Mouse (Mus musculus) adrenal gland, postnatal 25 days (tissue): Measurements from ENCODE around the gene Galnt6. TPM values are rescaled to one million over a fixed set of nuclear protein-coding genes. Genes with fewer than 3 reads are reported as not detected.

Source experiments
- DNase-seq: peaks from one replicate; pipeline ENCODE4 v3.0.0; 2021; ENCODE audit warnings: mixed read lengths
- total RNA-seq: library from RNA; stranded (reverse); gene quantifications from 2 replicates; pipeline ENCODE4 v1.2.3, GENCODE M21; 2021

Gene Galnt6
- total RNA-seq, 1 experiment from 2014 or later: 6.3 TPM

- no peak for DNase-seq
Observed at GRCm38 (mm10) chr15:100722026-100722425, 7.2 kb downstream of the Galnt6 start.

DNA sequence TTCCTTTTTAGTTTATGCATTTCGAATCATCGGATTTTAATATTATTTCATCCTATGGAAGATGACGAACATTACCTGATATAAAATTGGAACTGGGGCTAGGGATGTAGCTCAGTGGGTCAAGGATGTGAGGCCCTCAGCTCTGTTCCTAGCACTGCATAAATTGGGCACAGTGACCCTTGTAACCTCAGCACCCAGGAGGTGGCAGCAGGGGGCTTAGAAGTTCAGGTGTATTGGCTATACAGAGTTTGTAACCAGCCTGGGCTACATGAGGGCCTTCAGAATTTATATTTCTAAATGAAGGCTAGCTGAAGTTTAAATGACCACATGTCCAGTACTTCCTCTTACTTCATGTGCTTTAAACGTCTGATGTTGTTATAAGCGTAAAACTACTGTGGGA lies 7.7 kb downstream of the Galnt6 start:
- DNase-seq: no peak

DNA sequence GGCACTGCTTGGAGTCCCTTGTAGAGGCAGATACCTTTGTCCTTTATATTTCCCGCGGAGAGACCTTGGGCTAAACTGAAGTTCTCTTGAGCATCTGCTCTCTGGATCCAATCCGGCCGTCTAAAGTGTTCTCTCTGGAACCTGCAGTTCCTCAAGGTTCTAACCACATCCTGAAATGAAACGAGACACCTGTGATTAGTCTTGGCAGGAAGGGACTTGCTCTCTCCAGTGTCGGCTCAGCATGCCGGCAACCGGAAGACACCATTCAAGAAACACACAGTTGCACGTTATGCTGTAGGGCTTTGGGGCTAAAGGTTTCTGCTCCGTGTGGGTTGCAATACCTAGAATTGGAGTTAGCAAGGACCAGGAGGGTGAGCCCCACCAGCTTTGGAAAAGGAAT lies 9.1 kb downstream of the Galnt6 start:
- DNase-seq: no peak

DNA sequence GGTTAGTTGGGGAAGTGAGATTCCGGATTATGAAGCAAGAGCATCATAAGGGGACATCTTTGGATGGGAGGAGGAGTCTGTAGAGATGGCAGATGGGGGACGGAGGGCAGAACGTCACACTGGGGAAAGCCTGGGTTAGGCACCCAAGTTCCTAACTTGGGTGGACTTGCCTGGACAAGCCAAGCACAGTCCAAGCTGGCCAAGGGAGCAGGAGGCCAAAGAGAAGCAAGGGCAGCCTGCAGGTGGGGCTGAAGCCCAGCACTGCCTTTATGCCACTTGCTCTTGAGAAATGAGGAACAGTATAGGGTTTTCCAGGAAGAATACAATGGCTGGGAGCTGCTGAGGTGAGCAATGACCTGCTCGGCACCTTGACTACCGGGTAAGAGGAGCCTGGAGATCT lies 10.0 kb downstream of the Galnt6 start:
- no peak for DNase-seq

- DNase-seq: no peak
Observed at GRCm38 (mm10) chr15:100718572-100718971, 10.6 kb downstream of the Galnt6 start.

DNA sequence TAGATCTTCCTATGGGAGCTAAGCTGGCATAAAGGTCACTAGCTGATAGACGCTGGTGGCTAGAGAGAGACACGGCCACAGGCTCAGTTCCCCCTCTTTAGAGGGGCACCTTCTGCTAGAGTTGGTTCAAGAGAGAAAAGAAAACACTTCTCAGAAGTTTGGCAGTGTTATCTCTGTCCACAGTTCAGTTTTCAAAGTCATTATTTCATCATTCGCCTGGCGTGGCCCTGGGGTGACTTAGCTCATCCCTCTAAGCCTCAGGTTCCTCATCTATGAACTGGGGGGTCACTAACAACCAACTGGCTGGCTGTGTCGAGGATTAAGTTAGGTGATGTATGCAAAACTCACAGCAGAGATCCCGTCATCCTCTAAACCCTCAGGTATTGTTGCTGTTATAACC lies 11.2 kb downstream of the Galnt6 start:
- no peak for DNase-seq

- DNase-seq: no peak
Observed at GRCm38 (mm10) chr15:100715399-100715993, 13.7 kb downstream of the Galnt6 start.

- DNase-seq: no peak
Observed at GRCm38 (mm10) chr15:100714470-100714869, 14.7 kb downstream of the Galnt6 start.

- no peak for DNase-seq
Observed at GRCm38 (mm10) chr15:100710838-100711237, 18.3 kb downstream of the Galnt6 start.

DNA sequence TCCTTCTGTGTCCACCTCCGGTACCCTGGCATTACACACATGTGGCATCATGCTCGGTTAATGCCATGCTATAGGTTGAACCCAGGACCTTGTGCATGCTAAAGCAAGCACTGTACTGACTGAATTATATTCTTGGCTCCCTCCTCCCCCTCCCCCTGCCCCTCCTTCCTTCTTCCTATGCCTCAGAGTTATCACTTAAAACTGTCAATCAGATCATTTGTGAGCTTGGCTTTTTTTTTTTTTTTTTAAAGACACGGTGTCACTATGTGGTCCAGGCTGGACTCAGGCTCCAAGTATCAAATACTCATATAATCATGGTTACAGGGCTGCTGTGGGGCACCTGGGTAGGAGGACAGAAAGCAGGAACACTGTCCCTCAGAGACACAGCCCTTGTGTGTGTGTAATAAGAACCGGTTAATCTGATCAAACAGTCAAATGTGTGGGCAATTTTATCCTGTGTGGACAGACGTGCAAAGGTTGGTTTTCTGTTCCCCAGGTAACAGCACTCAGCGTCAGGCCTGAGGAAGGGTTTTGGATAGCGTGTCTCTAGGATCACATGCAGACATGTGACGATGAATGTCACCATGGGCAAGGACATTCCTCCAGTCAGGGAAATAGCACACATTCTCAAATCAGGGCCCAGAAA lies 20.6 kb downstream of the Galnt6 start:
- no peak for DNase-seq

DNA sequence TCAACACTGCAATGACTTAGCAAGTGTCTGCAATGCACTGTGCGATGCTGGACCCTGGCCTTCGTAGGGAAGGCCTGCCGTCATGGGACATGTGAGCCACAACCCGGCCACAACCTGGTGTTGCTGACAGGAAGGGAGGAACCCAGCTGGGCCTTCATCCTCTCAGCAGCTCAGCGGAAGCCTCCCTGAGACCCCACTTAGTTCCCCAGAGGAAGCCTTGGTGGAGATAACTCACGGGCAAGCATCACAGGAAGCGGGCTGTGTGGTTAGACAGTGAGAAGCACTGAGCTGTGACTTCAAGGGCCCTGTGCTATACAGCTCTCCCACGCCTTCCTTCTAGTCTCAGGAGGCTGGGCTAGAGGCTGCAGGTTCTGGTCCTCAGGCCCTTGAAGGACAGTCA lies 22.9 kb downstream of the Galnt6 start:
- no peak for DNase-seq

GRCm38 (mm10) chr15:100705376-100705775 lies 23.8 kb downstream of the Galnt6 start:
- DNase-seq: no peak

DNA sequence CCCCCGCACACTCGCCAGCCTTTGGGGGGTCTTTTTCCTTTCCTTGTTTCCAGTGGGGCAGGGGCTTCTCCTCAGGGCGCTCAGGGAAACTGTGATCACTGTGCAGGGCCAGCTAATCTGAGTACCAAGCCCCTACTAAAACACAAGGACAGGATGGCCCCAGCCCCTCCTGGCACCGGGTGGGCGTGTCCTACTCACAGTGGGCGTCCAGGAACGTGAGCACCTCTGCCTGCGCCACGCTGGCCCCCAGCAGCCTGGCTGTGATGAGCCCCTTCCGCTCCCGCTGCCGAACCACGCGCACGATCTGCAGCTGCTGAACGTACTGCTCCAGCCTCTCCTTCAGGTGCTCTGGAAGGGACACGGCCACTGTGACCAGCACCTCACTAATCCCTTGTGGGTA lies 25.3 kb downstream of the Galnt6 start:
- no peak for DNase-seq

DNA sequence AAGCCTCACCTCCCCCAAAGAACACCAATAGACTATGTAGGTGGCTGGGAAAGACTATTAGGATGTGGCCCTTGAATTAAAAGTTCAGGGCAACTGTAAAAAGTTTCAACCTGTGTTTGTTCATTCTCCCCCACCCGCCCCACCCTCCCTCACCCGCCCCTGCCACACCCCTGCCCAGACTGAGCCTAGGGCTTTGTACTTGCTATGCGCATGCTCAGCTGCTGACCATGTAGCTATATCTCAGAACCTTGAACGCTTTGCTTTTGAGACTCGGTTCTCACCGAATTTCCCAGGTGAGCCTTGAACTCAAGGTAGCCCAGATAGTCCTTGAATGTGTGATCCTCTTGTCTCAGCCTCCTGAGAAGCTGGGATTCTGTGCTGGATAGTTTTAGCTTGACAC lies 27.3 kb downstream of the Galnt6 start:
- no peak for DNase-seq

- no peak for DNase-seq
Observed at GRCm38 (mm10) chr15:100701108-100701507, 28.1 kb downstream of the Galnt6 start.

DNA sequence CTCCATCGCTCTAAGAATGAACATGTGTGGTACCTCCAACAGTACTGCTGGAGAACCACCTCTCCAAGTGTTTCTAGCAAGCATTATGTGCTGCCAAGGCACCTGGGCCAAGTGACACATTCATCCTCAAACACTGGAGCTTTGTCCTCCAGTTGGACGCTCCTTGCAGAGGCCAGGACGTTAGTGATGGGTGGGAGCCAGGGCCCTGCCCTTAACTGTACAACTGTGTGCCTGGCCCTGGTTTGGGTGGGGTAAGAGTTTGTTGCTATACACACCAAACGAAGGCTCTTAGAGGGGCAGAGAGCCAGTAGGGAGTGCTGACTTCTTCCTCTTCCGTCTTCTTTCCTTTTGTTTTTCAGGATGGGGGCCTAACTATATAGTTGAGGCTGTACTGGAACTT lies 28.8 kb downstream of the Galnt6 start:
- no peak for DNase-seq

DNA sequence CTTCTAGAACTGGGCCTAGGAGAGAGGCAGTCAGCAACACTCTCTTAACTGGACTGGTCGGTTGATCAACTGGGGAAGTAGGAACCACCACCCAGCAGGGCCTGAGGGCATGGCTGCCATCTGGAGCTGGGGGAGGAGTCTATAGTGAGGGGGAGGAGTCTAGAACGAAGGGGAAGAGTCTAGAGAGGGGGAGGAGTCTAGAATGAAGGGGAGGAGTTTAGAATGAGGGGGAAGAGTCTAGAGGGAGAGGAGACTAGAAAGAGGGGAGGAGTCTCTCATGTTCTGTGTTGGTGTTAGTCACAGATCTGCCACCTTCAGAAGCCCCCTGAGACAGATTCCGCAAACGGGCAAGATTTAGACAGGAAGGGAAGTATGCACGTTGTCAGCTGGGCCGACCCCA lies 29.8 kb downstream of the Galnt6 start:
- DNase-seq: no peak

GRCm38 (mm10) chr15:100698078-100698477 lies 31.1 kb downstream of the Galnt6 start:
- no peak for DNase-seq

GRCm38 (mm10) chr15:100694406-100694805 lies 34.8 kb downstream of the Galnt6 start:
- DNase-seq: peak; percentile 60

DNA sequence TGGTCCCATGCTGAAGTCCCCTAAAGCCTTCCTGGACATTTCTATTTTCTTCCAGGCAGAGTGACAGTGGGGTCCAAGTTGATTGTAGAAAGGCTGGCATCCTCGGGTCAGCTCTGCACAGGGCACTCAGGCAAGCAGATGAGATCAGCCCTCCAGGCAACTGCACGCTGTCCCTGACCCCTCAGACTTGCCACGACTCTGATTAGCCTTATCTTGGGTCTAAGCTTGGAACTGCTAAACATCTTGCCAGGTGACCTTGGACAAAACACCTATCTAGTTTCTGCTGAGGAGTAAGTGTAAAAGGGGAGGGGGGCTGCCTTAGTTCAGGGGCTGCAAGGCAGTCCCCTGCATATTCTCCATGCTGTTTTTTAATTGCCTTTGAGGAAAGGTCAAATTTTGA lies 37.2 kb downstream of the Galnt6 start:
- no peak for DNase-seq

- DNase-seq: peak; percentile 30
Observed at GRCm38 (mm10) chr15:100687430-100687971, 41.7 kb downstream of the Galnt6 start, which contains the start of gene Cela1. TSS of gene Cela1 (minus strand) at chr15:100687921.

GRCm38 (mm10) chr15:100686989-100687388 lies 42.2 kb downstream of the Galnt6 start:
- DNase-seq: peak; percentile 71

GRCm38 (mm10) chr15:100686434-100686833 lies 42.7 kb downstream of the Galnt6 start:
- DNase-seq: no peak

- no peak for DNase-seq
Observed at GRCm38 (mm10) chr15:100685849-100686248, 43.3 kb downstream of the Galnt6 start.
